Comparison of ENCODE assay signal across 32 mouse cellular contexts in the genomic region with DNA sequence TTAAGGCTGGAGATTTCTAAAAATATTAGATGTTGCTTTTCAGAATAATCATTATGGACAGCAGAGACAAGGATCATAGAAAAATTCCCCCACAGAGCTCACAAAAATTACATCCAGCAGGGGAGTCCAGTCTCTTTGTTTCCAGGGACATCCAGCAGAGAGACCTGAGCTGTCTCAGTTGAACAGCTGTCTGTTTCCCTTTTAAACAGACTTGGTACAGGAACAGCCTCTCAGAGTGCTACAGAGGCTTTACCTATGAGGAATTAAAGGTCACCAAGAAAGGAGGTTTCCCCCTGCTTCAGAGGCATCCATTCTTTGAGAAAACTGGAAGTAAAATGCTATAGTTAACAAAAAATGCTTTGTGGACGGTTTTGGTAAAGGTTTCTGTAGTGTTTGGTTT. TPM values are rescaled to one million over a fixed set of nuclear protein-coding genes. Genes with fewer than 3 reads are reported as not detected.
DNase-seq lines count a peak whose midpoint lies in the region; ATAC-seq and TF ChIP-seq lines count a peak whose summit lies in the region.
"Had no signal": no experiment of that assay in that cellular context is flagged by ENCODE, and none has a peak within 500 bp of the region (broad histone marks: within the 10 kb centered on the region; RNA-seq: fewer than 3 reads in every experiment).

No protein-coding gene starts in this region.

- no peaks in the 10 kb centered on the region for H3K4me1 ChIP-seq in forebrain, embryonic 13.5 days
- peaks cover 21% of the 10 kb centered on the region for H3K4me1 ChIP-seq in forebrain, embryonic 10.5 days
- H3K4me1 ChIP-seq in midbrain, embryonic 14.5 days (ENCODE audit: control insufficient read depth, insufficient read depth, low read length) = no peaks in the 10 kb centered on the region
- H3K4me1 ChIP-seq in kidney, adult 2 months (ENCODE audit: control insufficient read depth, insufficient read depth, low read length) = no peaks in the 10 kb centered on the region
- H3K4me1 ChIP-seq: hindbrain, embryonic 13.5 days; kidney, embryonic 15.5 days; liver, embryonic 12.5 days; megakaryocyte, embryonic 14.5 days had no signal

- ATAC-seq in forebrain, embryonic 13.5 days = peak; percentile 68; the same call in 1 of the 2 replicates
- 0 out of 2 replicates have a peak, but pooled peaks have one; percentile 55 for ATAC-seq in midbrain, embryonic 14.5 days (ENCODE audit: low FRiP score, low TSS enrichment)
- ATAC-seq: liver, embryonic 12.5 days; liver, postnatal 0 days had no signal

- no peak overlapping the region for H3K27ac ChIP-seq in forebrain, embryonic 13.5 days
- no peak overlapping the region for H3K27ac ChIP-seq in forebrain, embryonic 10.5 days
- no peak overlapping the region for H3K27ac ChIP-seq in midbrain, embryonic 14.5 days (replicated peaks; ENCODE audit: low read depth, low read length)
- H3K27ac ChIP-seq in kidney, adult 2 months (ENCODE audit: insufficient read depth, low read depth, low read length) = no peak overlapping the region
- H3K27ac ChIP-seq: embryonic facial prominence, embryonic 12.5 days; gastrocnemius, adult 2 months; hindbrain, embryonic 13.5 days; kidney, embryonic 15.5 days; liver, embryonic 12.5 days; stomach, postnatal 0 days had no signal

- H3K9me3 ChIP-seq in forebrain, embryonic 13.5 days (replicated peaks) = no peaks in the 10 kb centered on the region
- H3K9me3 ChIP-seq in forebrain, embryonic 10.5 days = no peaks in the 10 kb centered on the region
- H3K9me3 ChIP-seq in midbrain, embryonic 14.5 days (ENCODE audit: control insufficient read depth, low read length) = no peaks in the 10 kb centered on the region
- H3K9me3 ChIP-seq: embryonic facial prominence, embryonic 12.5 days; G1E; hindbrain, embryonic 13.5 days; kidney, embryonic 15.5 days; liver, embryonic 12.5 days; megakaryocyte, embryonic 14.5 days had no signal

- no peaks in the 10 kb centered on the region for H3K27me3 ChIP-seq in forebrain, embryonic 13.5 days
- no peaks in the 10 kb centered on the region for H3K27me3 ChIP-seq in forebrain, embryonic 10.5 days (ENCODE audit: poor library complexity, severe bottlenecking)
- H3K27me3 ChIP-seq in midbrain, embryonic 14.5 days (ENCODE audit: control insufficient read depth, insufficient read depth, low read length) = no peaks in the 10 kb centered on the region
- no peaks in the 10 kb centered on the region; the same call in 1 of the 2 replicates for H3K27me3 ChIP-seq in kidney, adult 2 months (replicated peaks; ENCODE audit: control insufficient read depth, insufficient read depth, low read length)
- H3K27me3 ChIP-seq: embryonic facial prominence, embryonic 12.5 days; hindbrain, embryonic 13.5 days; kidney, embryonic 15.5 days; liver, embryonic 12.5 days; megakaryocyte, embryonic 14.5 days had no signal

- 27% methylated on average over 1 of the region's 1 CpGs for WGBS in forebrain, embryonic 13.5 days
- 52% methylated on average over 1 of the region's 1 CpGs for WGBS in forebrain, embryonic 10.5 days
- 55% methylated on average over 1 of the region's 1 CpGs for WGBS in midbrain, embryonic 14.5 days
- 51% methylated on average over 1 of the region's 1 CpGs for WGBS in kidney, adult 2 months

- no peak for TF ChIP-seq CTCF in kidney, adult 2 months (conservative IDR thresholded peaks at IDR 0.05; ENCODE audit: insufficient read depth, insufficient read length, low read depth, low read length)

- TF ChIP-seq POLR2A in kidney, adult 2 months (IDR thresholded peaks at IDR 0.05; ENCODE audit: low read depth, low read length) = no peak

- H3K4me2 ChIP-seq in forebrain, embryonic 13.5 days = no peak overlapping the region
- no peak overlapping the region for H3K4me2 ChIP-seq in midbrain, embryonic 14.5 days (ENCODE audit: low read length)
- H3K4me2 ChIP-seq: embryonic facial prominence, embryonic 12.5 days; heart, embryonic 11.5 days; hindbrain, embryonic 13.5 days; kidney, embryonic 15.5 days; liver, embryonic 12.5 days had no signal

- no peaks in the 10 kb centered on the region for H3K36me3 ChIP-seq in forebrain, embryonic 13.5 days (ENCODE audit: poor library complexity, severe bottlenecking)
- H3K36me3 ChIP-seq in forebrain, embryonic 10.5 days (replicated peaks) = no peaks in the 10 kb centered on the region
- no peaks in the 10 kb centered on the region for H3K36me3 ChIP-seq in midbrain, embryonic 14.5 days (ENCODE audit: control insufficient read depth, insufficient read depth, low read length)
- no peaks in the 10 kb centered on the region for H3K36me3 ChIP-seq in kidney, adult 2 months (ENCODE audit: control insufficient read depth, insufficient read depth, low read length)
- H3K36me3 ChIP-seq: embryonic facial prominence, embryonic 12.5 days; G1E; hindbrain, embryonic 13.5 days; kidney, embryonic 15.5 days; liver, embryonic 12.5 days had no signal

- no peak for DNase-seq in forebrain, embryonic 10.5 days (ENCODE audit: extremely low spot score, low spot score)
- DNase-seq in retina, embryonic 14.5 days (ENCODE audit: low spot score) = peak; percentile 20
- no peak for DNase-seq in retina, postnatal 1 day
- peak; percentile 27 for DNase-seq in midbrain, embryonic 14.5 days
- no peak for DNase-seq in kidney, postnatal 36 days
- DNase-seq in kidney, adult 2 months = no peak
- DNase-seq: adrenal gland, postnatal 10 days; cerebellum, adult 18-20 months; cerebellum, postnatal 25 days; gastrocnemius, adult 2 months; gastrocnemius, postnatal 36 days; heart, adult 18-20 months; heart, postnatal 36 days; kidney, adult 11 months; kidney, postnatal 25 days; left cerebral cortex, postnatal 4 days; liver, postnatal 0 days; lung, postnatal 36 days; right cerebral cortex, postnatal 4 days; thymus, adult 18-20 months; thymus, postnatal 25 days had no signal

- H3K9ac ChIP-seq in forebrain, embryonic 13.5 days = no peak overlapping the region
- H3K9ac ChIP-seq in midbrain, embryonic 14.5 days (replicated peaks; ENCODE audit: low read length) = no peak overlapping the region
- H3K9ac ChIP-seq: embryonic facial prominence, embryonic 12.5 days; hindbrain, embryonic 13.5 days; kidney, embryonic 15.5 days; liver, embryonic 12.5 days; liver, postnatal 0 days had no signal

- no peak overlapping the region for H3K4me3 ChIP-seq in forebrain, embryonic 13.5 days
- no peak overlapping the region for H3K4me3 ChIP-seq in forebrain, embryonic 10.5 days
- no peak overlapping the region for H3K4me3 ChIP-seq in midbrain, embryonic 14.5 days (replicated peaks; ENCODE audit: low read depth, low read length)
- no peak overlapping the region for H3K4me3 ChIP-seq in kidney, adult 2 months (ENCODE audit: insufficient read depth, low read depth, low read length)
- H3K4me3 ChIP-seq: embryonic facial prominence, embryonic 12.5 days; gastrocnemius, adult 2 months; hindbrain, embryonic 13.5 days; kidney, embryonic 15.5 days; liver, embryonic 12.5 days; megakaryocyte, embryonic 14.5 days had no signal

RNA-seq across cellular contexts. Expression of a gene that starts 19.4 kb away (rescaled TPM):
- 0.08 TPM in 1 of 2 replicates, not detected in the other for polyA plus RNA-seq in forebrain, embryonic 13.5 days (2015; fragmentation: Nextera tagmentation; extraction: Ambion mirVana)
- 0.06 TPM in 1 of 2 replicates, not detected in the other for polyA plus RNA-seq in forebrain, embryonic 10.5 days (2016; fragmentation: Nextera tagmentation; extraction: Ambion mirVana)
- not detected in 2 replicates for polyA plus RNA-seq in midbrain, embryonic 14.5 days (2014; fragmentation: Nextera tagmentation; extraction: Ambion mirVana)
- polyA plus RNA-seq in kidney, adult 2 months (2012; rRNA removed) = 0.03 TPM in 1 of 2 replicates, not detected in the other
- polyA plus RNA-seq: G1E; heart, embryonic 11.5 days; hindbrain, embryonic 13.5 days; kidney, embryonic 15.5 days; liver, embryonic 12.5 days; liver, postnatal 0 days; lung, embryonic 16.5 days; neural tube, embryonic 11.5 days had no signal

Comparison
In these comparisons a context has a peak if more than half of its experiments do, and no peak if none do; other contexts are left out.
1. DNase-seq: peak in retina, embryonic 14.5 days (single experiment) and midbrain, embryonic 14.5 days (single experiment); none in forebrain, embryonic 10.5 days (single experiment), retina, postnatal 1 day (single experiment), kidney, postnatal 36 days (0 of 2) and kidney, adult 2 months (single experiment).